Mouse (Mus musculus) heart, postnatal 36 days (tissue): ENCODE measurements around the gene Ctdsp2. TPM values are rescaled to one million over a fixed set of nuclear protein-coding genes. Genes with fewer than 3 reads are reported as not detected.

Experiments used
- DNase-seq, 2 experiments: peaks; one replicate each; pipeline ENCODE4 v3.0.0; 2021 to 2022
- intact Hi-C: fragments of 180-260 bp; cut with DNase I; formaldehyde crosslinking; loops from one replicate; pipeline ENCODE4 v1.15.1; 2025
- total RNA-seq, 2 experiments: library from RNA; stranded (reverse); gene quantifications; 2 replicates each; pipeline ENCODE4 v1.2.3; 2021

Gene Ctdsp2
- total RNA-seq, 2 experiments from 2014 or later: 131 to 136 TPM

- intact Hi-C loops: loop anchor here (2.0 kb wide), 2 partner anchors 15 to 59 kb away; no protein-coding TSS in a partner anchor
- DNase-seq: no peak
Measured at GRCm38 (mm10) chr10:126987183-126988118, 8.9 kb downstream of the Ctdsp2 start.

- intact Hi-C loops: loop anchor here (2.0 kb wide), 1 partner anchor 16 kb away; no protein-coding TSS in a partner anchor
- no peak for DNase-seq
Measured at GRCm38 (mm10) chr10:126988513-126989165, 10.1 kb downstream of the Ctdsp2 start.

- DNase-seq: peak; percentile 89
- intact Hi-C loops: loop anchor here (1.0 to 2.0 kb wide), 2 partner anchors 40 to 70 kb away; partner anchors contain the start of gene Tsfm
Measured at GRCm38 (mm10) chr10:126990313-126991056, 12.0 kb downstream of the Ctdsp2 start.

GRCm38 (mm10) chr10:126991676-126992075, 13.2 kb downstream of the Ctdsp2 start:
- DNase-seq: no peak
- intact Hi-C loops: loop anchor here (2.0 kb wide), 1 partner anchor 39 kb away; the partner anchor contains the start of gene Tsfm

- intact Hi-C loops: no loop called here
- no peak for DNase-seq
Measured at GRCm38 (mm10) chr10:126993621-126994020, 15.1 kb downstream of the Ctdsp2 start.

- no peak for DNase-seq
- intact Hi-C loops: no loop called here
Measured at GRCm38 (mm10) chr10:126997340-126998113, 19.0 kb downstream of the Ctdsp2 start.

GRCm38 (mm10) chr10:127000529-127000928, 22.0 kb downstream of the Ctdsp2 start, which contains the start of gene Avil:
Gene Avil (plus strand): TSS chr10:127000709.
- intact Hi-C loops: no loop called here
- no peak for DNase-seq

- intact Hi-C loops: no loop called here
Measured at GRCm38 (mm10) chr10:127001297-127001696, 22.8 kb downstream of the Ctdsp2 start.

GRCm38 (mm10) chr10:127002056-127002455, 23.5 kb downstream of the Ctdsp2 start:
- DNase-seq: no peak
- intact Hi-C loops: no loop called here

More at GRCm38 (mm10) chr10:127001297-127001696, 22.8 kb downstream of the Ctdsp2 start:
- no peak for DNase-seq

GRCm38 (mm10) chr10:127002765-127003164, 24.2 kb downstream of the Ctdsp2 start:
- intact Hi-C loops: no loop called here
- no peak for DNase-seq

- DNase-seq: no peak
- intact Hi-C loops: no loop called here
Measured at GRCm38 (mm10) chr10:127003334-127003733, 24.8 kb downstream of the Ctdsp2 start.

GRCm38 (mm10) chr10:127003806-127004205, 25.3 kb downstream of the Ctdsp2 start:
- intact Hi-C loops: no loop called here
- DNase-seq: no peak

GRCm38 (mm10) chr10:127016488-127016887, 38.0 kb downstream of the Ctdsp2 start:
- no peak for DNase-seq
- intact Hi-C loops: no loop called here

GRCm38 (mm10) chr10:127017071-127017470, 38.6 kb downstream of the Ctdsp2 start:
- intact Hi-C loops: no loop called here
- DNase-seq: no peak

- DNase-seq: no peak
- intact Hi-C loops: no loop called here
Measured at GRCm38 (mm10) chr10:127018422-127018821, 39.9 kb downstream of the Ctdsp2 start.

- intact Hi-C loops: loop anchor here (1.0 to 2.0 kb wide), 2 partner anchors 40 to 111 kb away; no protein-coding TSS in a partner anchor
- DNase-seq: peak; percentile 95 to 97
Measured at GRCm38 (mm10) chr10:127030336-127031296, 52.1 kb downstream of the Ctdsp2 start, which contains the start of gene Tsfm. Gene Tsfm (minus strand): TSS chr10:127030840.

- intact Hi-C loops: no loop called here
- DNase-seq: no peak
Measured at GRCm38 (mm10) chr10:127033301-127033741, 54.8 kb downstream of the Ctdsp2 start.

GRCm38 (mm10) chr10:127036273-127036672, 57.8 kb downstream of the Ctdsp2 start:
- DNase-seq: no peak
- intact Hi-C loops: no loop called here
